Mouse (Mus musculus) liver, embryonic 14.5 days (tissue): ENCODE data around the gene Zfp791. TPM values are rescaled to one million over a fixed set of nuclear protein-coding genes. Genes with fewer than 3 reads are reported as not detected.

ENCODE experiments used
- ATAC-seq: fragments of 200-750 bp; cut with Nextera tagmentation; 2 replicates; pipeline ENCODE4 v1.8.0; 2017; ENCODE audit warnings: moderate number of reproducible peaks, mild to moderate bottlenecking, moderate library complexity; ENCODE audit not compliant: insufficient read depth
- DNase-seq, 3 experiments: peaks; one replicate each; pipeline ENCODE4 v3.0.0-alpha.2; 2012 to 2013; ENCODE audit warnings: low read depth in 3 of 3, low spot score in 3 of 3
- H3K27ac ChIP-seq: fragments of 300-500 bp; sonication (generic); 2 replicates; pipeline ENCODE4 v1.5.1; 2014; ENCODE audit warnings: moderate library complexity, mild to moderate bottlenecking, control low read depth, inconsistent platforms
- H3K27me3 ChIP-seq: fragments of 300-500 bp; sonication (generic); 2 replicates; pipeline ENCODE4 v1.6.1; 2014; ENCODE audit warnings: mild to moderate bottlenecking, low read length, moderate library complexity; ENCODE audit not compliant: control insufficient read depth, insufficient read depth
- H3K36me3 ChIP-seq: fragments of 300-500 bp; sonication (generic); replicated peaks from 2 replicates; pipeline ENCODE4 v1.6.1; 2014; ENCODE audit warnings: low read depth; ENCODE audit not compliant: control insufficient read depth, insufficient read depth
- H3K4me1 ChIP-seq, 2 experiments: fragments of 200-500 bp in 1 of 2; fragments of 300-500 bp in 1 of 2; sonication (generic) in 1 of 2; replicated peaks; 2 replicates each; pipeline ENCODE4 v1.6.1; 2012 to 2014; ENCODE audit warnings: antibody characterized with exemption in 1 of 2, inconsistent platforms in 1 of 2, low read length in 1 of 2; ENCODE audit not compliant: control insufficient read depth in 2 of 2, insufficient read depth in 2 of 2
- H3K4me2 ChIP-seq: fragments of 300-500 bp; sonication (generic); 2 replicates; pipeline ENCODE4 v1.6.1; 2014; ENCODE audit warnings: low read depth, mild to moderate bottlenecking, control low read depth, moderate library complexity
- H3K4me3 ChIP-seq, 2 experiments: fragments of 200-500 bp in 1 of 2; fragments of 300-500 bp in 1 of 2; sonication (generic) in 1 of 2; 2 replicates each; pipeline ENCODE4 v1.5.1; 2012 to 2014; ENCODE audit warnings: low read depth in 2 of 2, low read length in 2 of 2, mild to moderate bottlenecking in 2 of 2, control low read depth in 1 of 2, inconsistent platforms in 1 of 2, moderate library complexity in 1 of 2; ENCODE audit not compliant: insufficient read depth in 1 of 2
- H3K9ac ChIP-seq: fragments of 300-500 bp; sonication (generic); replicated peaks from 2 replicates; pipeline ENCODE4 v1.6.1; 2014; ENCODE audit warnings: mild to moderate bottlenecking, control low read depth, moderate library complexity
- H3K9me3 ChIP-seq: fragments of 300-500 bp; sonication (generic); 2 replicates; pipeline ENCODE4 v1.6.1; 2016; ENCODE audit warnings: low read length, mixed read lengths; ENCODE audit not compliant: control insufficient read depth
- CTCF ChIP-seq: IDR thresholded peaks from 2 replicates; pipeline ENCODE4 v1.5.1; 2016; ENCODE audit warnings: antibody characterized with exemption, low read depth, control low read depth
- EP300 ChIP-seq: IDR thresholded peaks from 2 replicates; pipeline ENCODE4 v1.6.1; 2016; ENCODE audit warnings: antibody characterized with exemption, low read depth
- WGBS: fragments of 180-500 bp; shearing (Covaris S2); extraction: QIAGEN DNeasy Blood & Tissue Kit; methylation state at CpG from one replicate; pipeline ENCODE4 v1.1.7; 2014; ENCODE audit not compliant: insufficient replicate concordance; 5-methylcytosine and 5-hydroxymethylcytosine counted together
- microRNA-seq: library from miRNA; unstranded; fragments of <30 nt; microRNA quantifications from one replicate; pipeline ENCODE4, GENCODE M21; 2016
- polyA plus RNA-seq, 2 experiments: library from polyadenylated mRNA; depleted of rRNA in 1 of 2; stranded (reverse) in 1 of 2; unstranded in 1 of 2; fragments of >200 nt; fragmentation: Nextera tagmentation in 1 of 2; extraction: Ambion mirVana in 1 of 2; gene quantifications; 2 replicates each; pipeline versions ENCODE4 v1.2.1 to v1.2.3; 2012 to 2014

Gene Zfp791
- polyA plus RNA-seq, 2 experiments = 0.63 to 0.87 TPM

DNA sequence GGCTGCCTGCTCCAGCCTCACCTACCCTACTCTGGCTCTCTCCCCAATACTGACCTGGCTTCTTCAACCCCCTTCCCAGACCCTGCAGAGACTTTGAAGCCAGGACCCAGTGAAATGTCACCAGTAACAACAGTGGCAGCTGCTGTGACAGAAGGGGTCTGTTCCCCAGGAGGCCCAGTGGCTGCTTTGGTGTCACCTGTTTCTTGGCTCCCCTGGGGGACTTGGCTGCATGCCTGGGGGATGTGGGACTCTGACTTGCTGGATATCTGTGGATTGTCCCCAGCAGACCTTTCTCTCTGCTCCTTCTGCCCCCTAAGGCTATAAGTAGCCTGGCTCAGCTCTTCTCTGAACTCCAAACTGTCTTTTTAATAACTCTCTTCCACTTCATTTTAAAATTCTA, 54.9 kb downstream of the Zfp791 start, which contains the start of gene Gm5741:
Gene Gm5741, minus strand, starts transcription at position 1 of the 400 bp plus-strand sequence.
- H3K36me3 ChIP-seq = no peaks in the 10 kb centered on the region
- no peak within 1 kb of the TSS for H3K9ac ChIP-seq
- no peak within 1 kb of the TSS for H3K4me3 ChIP-seq
- ATAC-seq = no peak
- H3K9me3 ChIP-seq = no peaks in the 10 kb centered on the region
- H3K27me3 ChIP-seq = no peaks in the 10 kb centered on the region
- no peak within 1 kb of the TSS for H3K4me2 ChIP-seq
- TF ChIP-seq CTCF = no peak
- TF ChIP-seq EP300 = no peak
- H3K4me1 ChIP-seq = peaks cover 13 to 17% of the 10 kb centered on the region in 2 experiments
- DNase-seq = no peak
- no peak within 1 kb of the TSS for H3K27ac ChIP-seq

DNA sequence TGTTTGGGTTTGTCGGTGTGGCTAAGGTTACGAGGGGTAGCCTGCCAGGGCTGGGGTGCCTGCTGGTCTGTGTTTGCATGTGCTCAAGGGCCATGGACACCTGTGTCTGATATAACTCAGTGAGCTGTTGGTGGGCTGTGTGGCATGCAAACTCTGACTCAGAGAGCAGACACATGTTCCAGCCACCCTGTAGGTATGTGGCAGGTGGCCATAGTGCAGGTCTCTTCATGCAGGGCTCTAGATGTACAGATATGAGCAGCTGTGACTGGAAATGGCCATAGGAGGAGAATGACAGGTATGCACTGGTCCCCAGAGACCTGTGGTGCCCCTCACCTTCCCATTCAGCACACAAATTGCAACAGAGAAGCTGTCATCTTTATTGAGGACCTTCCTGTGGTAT, 55.7 kb downstream of the Zfp791 start:
- DNase-seq (no peak), ATAC-seq (no peak)
- Histone ChIP-seq H3K9me3 (no peaks in the 10 kb centered on the region), H3K27me3 (no peaks in the 10 kb centered on the region), H3K4me2 (no peak overlapping the region), H3K4me1 (peaks cover 7 to 11% of the 10 kb centered on the region in 2 experiments), H3K27ac (no peak overlapping the region), H3K9ac (no peak overlapping the region), H3K4me3 (no peak overlapping the region), H3K36me3 (no peaks in the 10 kb centered on the region)
- TF ChIP-seq EP300 (no peak), CTCF (no peak)
- 81% methylated on average over 2 of the region's 2 CpGs for WGBS

DNA sequence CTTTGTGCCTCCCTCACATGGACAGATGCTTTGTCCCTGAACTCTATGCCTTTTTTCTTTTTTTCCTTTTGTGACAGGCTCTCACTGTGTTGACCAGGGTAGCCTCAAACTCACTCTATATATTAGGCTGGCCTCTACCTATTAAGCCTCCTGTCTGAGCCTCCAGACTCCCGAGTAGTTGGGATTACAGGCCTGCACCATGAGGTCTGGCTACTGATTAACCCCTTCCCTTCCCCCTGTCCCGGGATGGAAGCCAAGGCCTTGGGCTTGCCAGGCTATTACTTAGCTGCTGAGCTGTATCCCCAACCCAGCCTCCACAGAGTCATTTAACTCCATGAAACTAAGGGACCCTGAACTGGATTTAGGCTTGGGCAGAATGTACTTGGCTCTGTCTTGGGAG, 57.7 kb downstream of the Zfp791 start:
- Histone ChIP-seq H3K4me1 (no peaks in the 10 kb centered on the region; a peak in 1 of 4 replicates), H3K9ac (no peak overlapping the region), H3K4me3 (no peak overlapping the region), H3K4me2 (no peak overlapping the region), H3K27ac (no peak overlapping the region), H3K36me3 (no peaks in the 10 kb centered on the region), H3K9me3 (no peaks in the 10 kb centered on the region), H3K27me3 (no peaks in the 10 kb centered on the region)
- no peak for TF ChIP-seq EP300
- no peak for TF ChIP-seq CTCF
- peak; percentile 32; the same call in 1 of the 2 replicates for ATAC-seq
- no peak for DNase-seq
- WGBS = 46% methylated on average over 2 of the region's 2 CpGs

DNA sequence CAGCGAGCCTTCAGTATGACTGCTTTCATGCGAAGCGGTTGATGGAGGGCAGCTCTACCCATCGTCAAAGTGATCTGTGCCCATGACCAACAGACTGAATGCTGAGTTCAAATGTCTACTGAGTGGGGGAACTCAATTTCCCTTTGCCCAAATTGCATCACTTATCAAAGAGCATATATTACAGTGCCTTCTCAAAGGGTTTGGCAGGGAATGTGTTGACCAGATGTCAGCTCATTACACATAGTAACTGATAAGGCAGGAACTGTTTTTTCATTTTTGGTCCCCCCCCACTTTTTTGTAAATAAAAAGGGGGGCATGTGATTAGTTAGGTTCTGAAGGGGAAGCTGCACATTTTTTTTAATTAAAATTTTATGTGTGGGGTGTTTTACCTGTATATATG, 60.3 kb downstream of the Zfp791 start:
- no peak overlapping the region for H3K9ac ChIP-seq
- H3K4me2 ChIP-seq = no peak overlapping the region
- no peak overlapping the region for H3K4me3 ChIP-seq
- H3K4me1 ChIP-seq = no peaks in the 10 kb centered on the region; a peak in 1 of 4 replicates
- 76% methylated on average over 4 of the region's 4 CpGs for WGBS
- H3K36me3 ChIP-seq = no peaks in the 10 kb centered on the region
- H3K27ac ChIP-seq = no peak overlapping the region
- TF ChIP-seq EP300 (no peak), CTCF (no peak)
- H3K9me3 ChIP-seq = no peaks in the 10 kb centered on the region
- ATAC-seq (no peak), DNase-seq (no peak)
- no peaks in the 10 kb centered on the region for H3K27me3 ChIP-seq

DNA sequence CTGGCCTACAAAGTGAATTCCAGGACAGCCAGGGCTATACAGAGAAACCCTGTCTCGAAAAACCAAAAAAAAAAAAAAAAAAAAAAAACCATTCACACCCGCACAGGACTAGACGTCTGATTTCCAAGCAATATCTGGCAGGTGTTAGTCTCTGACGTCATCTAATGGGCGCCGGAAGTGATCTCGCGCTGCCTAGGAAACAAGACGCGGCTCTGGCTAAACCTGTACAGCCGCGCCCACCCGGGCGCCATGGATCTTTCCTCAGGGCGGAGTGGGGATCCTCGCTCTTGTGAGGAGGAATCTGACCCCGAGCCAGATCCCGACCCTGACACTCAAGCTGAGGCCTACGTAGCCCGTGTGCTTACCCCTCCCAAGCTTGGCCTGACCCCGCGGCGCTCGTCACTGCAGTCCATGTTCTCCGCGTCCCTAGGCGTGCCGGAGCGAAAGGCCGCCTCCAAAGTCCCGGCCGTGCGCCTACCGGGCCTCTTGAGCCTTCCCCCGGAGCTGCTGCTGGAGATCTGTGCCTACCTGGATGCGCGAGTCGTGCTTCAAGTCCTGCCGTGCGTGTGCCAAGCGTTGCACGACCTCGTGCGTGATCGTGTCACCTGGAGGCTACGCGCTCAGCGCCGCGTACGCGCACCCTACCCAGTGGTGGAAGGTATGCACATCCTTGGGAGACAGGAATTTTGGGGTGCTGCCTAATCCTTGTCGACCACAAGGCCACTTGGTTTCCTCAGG, 62.8 kb downstream of the Zfp791 start, which contains the start of gene Fbxw9:
Gene Fbxw9, plus strand, starts transcription at position 177 of the 738 bp plus-strand sequence.
- H3K4me2 ChIP-seq = peak within 1 kb of the TSS; percentile 93
- H3K36me3 ChIP-seq = peaks cover 12% of the 10 kb centered on the region
- no peaks in the 10 kb centered on the region; a peak in 1 of 4 replicates for H3K4me1 ChIP-seq
- H3K27me3 ChIP-seq = no peaks in the 10 kb centered on the region
- H3K4me3 ChIP-seq = peak within 1 kb of the TSS; percentile 83 to 93
- H3K9me3 ChIP-seq = no peaks in the 10 kb centered on the region
- no peak within 1 kb of the TSS for H3K27ac ChIP-seq
- peak; percentile 81 for ATAC-seq
- under 1% methylated on average over 52 of the region's 53 CpGs for WGBS
- peak; percentile 84 to 86 (median 85) for DNase-seq
- peak within 1 kb of the TSS; percentile 55 for H3K9ac ChIP-seq
- TF ChIP-seq CTCF (no peak), EP300 (no peak)

Small RNAs within 50 kb of the gene (microRNA-seq; reads per million reads assigned to microRNA genes)
- gene Gm23388 (1.3 reads per million), gene Mir7070 (1.3 reads per million)

Other genes with a start within 250 kb of the Zfp791 start
- 27.1 and 31.4 TPM in 2 replicates for gene Gcdh, start 229.2 kb downstream of the Zfp791 start, polyA plus RNA-seq (2012; rRNA removed)
- 38.9 and 42.7 TPM in 2 replicates for gene Gcdh, start 229.2 kb downstream of the Zfp791 start, polyA plus RNA-seq (2014; fragmentation: Nextera tagmentation; extraction: Ambion mirVana)
- 209 and 251 TPM in 2 replicates for gene Klf1, start 221.2 kb downstream of the Zfp791 start, polyA plus RNA-seq (2012; rRNA removed)
- 522 and 566 TPM in 2 replicates for gene Klf1, start 221.2 kb downstream of the Zfp791 start, polyA plus RNA-seq (2014; fragmentation: Nextera tagmentation; extraction: Ambion mirVana)
- 9.6 and 11.0 TPM in 2 replicates for gene Dnase2a, start 214.5 kb downstream of the Zfp791 start, polyA plus RNA-seq (2012; rRNA removed)
- gene Dnase2a, start 214.5 kb downstream of the Zfp791 start, polyA plus RNA-seq (2014; fragmentation: Nextera tagmentation; extraction: Ambion mirVana) = 8.4 and 8.5 TPM in 2 replicates
- gene Mast1, start 185.7 kb downstream of the Zfp791 start, polyA plus RNA-seq (2012; rRNA removed) = 0.06 and 0.21 TPM in 2 replicates
- gene Mast1, start 185.7 kb downstream of the Zfp791 start, polyA plus RNA-seq (2014; fragmentation: Nextera tagmentation; extraction: Ambion mirVana) = 0.08 and 0.14 TPM in 2 replicates
- 0.03 TPM in 1 of 2 replicates, not detected in the other for gene Rtbdn, start 176.1 kb downstream of the Zfp791 start, polyA plus RNA-seq (2012; rRNA removed)
- not detected in 2 replicates for gene Rtbdn, start 176.1 kb downstream of the Zfp791 start, polyA plus RNA-seq (2014; fragmentation: Nextera tagmentation; extraction: Ambion mirVana)
- not detected in 2 replicates for gene Gm49661, start 153.7 kb downstream of the Zfp791 start, polyA plus RNA-seq (2012; rRNA removed)
- gene Gm49661, start 153.7 kb downstream of the Zfp791 start, polyA plus RNA-seq (2014; fragmentation: Nextera tagmentation; extraction: Ambion mirVana) = not detected in 2 replicates
- 1,117 and 1,155 TPM in 2 replicates for gene Prdx2, start 153.5 kb downstream of the Zfp791 start, polyA plus RNA-seq (2012; rRNA removed)
- 2,207 and 2,282 TPM in 2 replicates for gene Prdx2, start 153.5 kb downstream of the Zfp791 start, polyA plus RNA-seq (2014; fragmentation: Nextera tagmentation; extraction: Ambion mirVana)
- 49.3 and 56.2 TPM in 2 replicates for gene Rnaseh2a, start 153.3 kb downstream of the Zfp791 start, polyA plus RNA-seq (2012; rRNA removed)
- gene Rnaseh2a, start 153.3 kb downstream of the Zfp791 start, polyA plus RNA-seq (2014; fragmentation: Nextera tagmentation; extraction: Ambion mirVana) = 107 and 125 TPM in 2 replicates
- 8.3 and 10.5 TPM in 2 replicates for gene Junb, start 144.4 kb downstream of the Zfp791 start, polyA plus RNA-seq (2012; rRNA removed)
- 10.5 and 11.2 TPM in 2 replicates for gene Junb, start 144.4 kb downstream of the Zfp791 start, polyA plus RNA-seq (2014; fragmentation: Nextera tagmentation; extraction: Ambion mirVana)
- 2.3 and 4.3 TPM in 2 replicates for gene Hook2, start 132.5 kb downstream of the Zfp791 start, polyA plus RNA-seq (2012; rRNA removed)
- gene Hook2, start 132.5 kb downstream of the Zfp791 start, polyA plus RNA-seq (2014; fragmentation: Nextera tagmentation; extraction: Ambion mirVana) = 3.2 and 4.3 TPM in 2 replicates
- 0.02 TPM in 1 of 2 replicates, not detected in the other for gene Best2, start 108.6 kb downstream of the Zfp791 start, polyA plus RNA-seq (2012; rRNA removed)
- gene Best2, start 108.6 kb downstream of the Zfp791 start, polyA plus RNA-seq (2014; fragmentation: Nextera tagmentation; extraction: Ambion mirVana) = not detected in 2 replicates
- 83.4 and 85.3 TPM in 2 replicates for gene Asna1, start 97.8 kb downstream of the Zfp791 start, polyA plus RNA-seq (2012; rRNA removed)
- 56.9 and 58.8 TPM in 2 replicates for gene Asna1, start 97.8 kb downstream of the Zfp791 start, polyA plus RNA-seq (2014; fragmentation: Nextera tagmentation; extraction: Ambion mirVana)
- gene Trir, start 96.3 kb downstream of the Zfp791 start, polyA plus RNA-seq (2012; rRNA removed) = 74.0 and 100 TPM in 2 replicates
- 84.4 and 89.3 TPM in 2 replicates for gene Trir, start 96.3 kb downstream of the Zfp791 start, polyA plus RNA-seq (2014; fragmentation: Nextera tagmentation; extraction: Ambion mirVana)
- gene Tnpo2, start 86.2 kb downstream of the Zfp791 start, polyA plus RNA-seq (2012; rRNA removed) = 24.8 and 25.2 TPM in 2 replicates
- 9.9 and 10.2 TPM in 2 replicates for gene Tnpo2, start 86.2 kb downstream of the Zfp791 start, polyA plus RNA-seq (2014; fragmentation: Nextera tagmentation; extraction: Ambion mirVana)
- gene Fbxw9, start 63.0 kb downstream of the Zfp791 start, polyA plus RNA-seq (2012; rRNA removed) = 8.9 and 13.5 TPM in 2 replicates
- gene Fbxw9, start 63.0 kb downstream of the Zfp791 start, polyA plus RNA-seq (2014; fragmentation: Nextera tagmentation; extraction: Ambion mirVana) = 5.7 and 6.0 TPM in 2 replicates
- gene Gm5741, start 55.1 kb downstream of the Zfp791 start, polyA plus RNA-seq (2012; rRNA removed) = 0.29 TPM in 1 of 2 replicates, not detected in the other
- not detected in 2 replicates for gene Gm5741, start 55.1 kb downstream of the Zfp791 start, polyA plus RNA-seq (2014; fragmentation: Nextera tagmentation; extraction: Ambion mirVana)
- 19.6 and 21.5 TPM in 2 replicates for gene Dhps, start 51.3 kb downstream of the Zfp791 start, polyA plus RNA-seq (2012; rRNA removed)
- 30.9 and 36.4 TPM in 2 replicates for gene Dhps, start 51.3 kb downstream of the Zfp791 start, polyA plus RNA-seq (2014; fragmentation: Nextera tagmentation; extraction: Ambion mirVana)
- 40.6 and 51.8 TPM in 2 replicates for gene Wdr83os, start 42.4 kb downstream of the Zfp791 start, polyA plus RNA-seq (2012; rRNA removed)
- gene Wdr83os, start 42.4 kb downstream of the Zfp791 start, polyA plus RNA-seq (2014; fragmentation: Nextera tagmentation; extraction: Ambion mirVana) = 61.8 and 71.5 TPM in 2 replicates
- 21.2 and 26.0 TPM in 2 replicates for gene Wdr83, start 41.8 kb downstream of the Zfp791 start, polyA plus RNA-seq (2012; rRNA removed)
- 20.1 and 24.4 TPM in 2 replicates for gene Wdr83, start 41.8 kb downstream of the Zfp791 start, polyA plus RNA-seq (2014; fragmentation: Nextera tagmentation; extraction: Ambion mirVana)
- 15.2 and 19.5 TPM in 2 replicates for gene Man2b1, start 39.8 kb downstream of the Zfp791 start, polyA plus RNA-seq (2012; rRNA removed)
- 17.2 and 20.6 TPM in 2 replicates for gene Man2b1, start 39.8 kb downstream of the Zfp791 start, polyA plus RNA-seq (2014; fragmentation: Nextera tagmentation; extraction: Ambion mirVana)
- gene Cks1brt, start 28.8 kb upstream of the Zfp791 start, polyA plus RNA-seq (2012; rRNA removed) = not detected in 2 replicates
- gene Cks1brt, start 28.8 kb upstream of the Zfp791 start, polyA plus RNA-seq (2014; fragmentation: Nextera tagmentation; extraction: Ambion mirVana) = not detected in 2 replicates
- gene Olfr371, start 102.9 kb upstream of the Zfp791 start, polyA plus RNA-seq (2012; rRNA removed) = not detected in 2 replicates
- gene Olfr371, start 102.9 kb upstream of the Zfp791 start, polyA plus RNA-seq (2014; fragmentation: Nextera tagmentation; extraction: Ambion mirVana) = not detected in 2 replicates
- gene Orc6, start 176.5 kb upstream of the Zfp791 start, polyA plus RNA-seq (2012; rRNA removed) = 44.4 and 71.7 TPM in 2 replicates
- gene Orc6, start 176.5 kb upstream of the Zfp791 start, polyA plus RNA-seq (2014; fragmentation: Nextera tagmentation; extraction: Ambion mirVana) = 108 and 109 TPM in 2 replicates
- 24.6 and 35.6 TPM in 2 replicates for gene Vps35, start 176.7 kb upstream of the Zfp791 start, polyA plus RNA-seq (2012; rRNA removed)
- gene Vps35, start 176.7 kb upstream of the Zfp791 start, polyA plus RNA-seq (2014; fragmentation: Nextera tagmentation; extraction: Ambion mirVana) = 89.9 and 97.5 TPM in 2 replicates